Mouse (Mus musculus): Measurements from ENCODE around the gene Ccl1.

- no peak for TF ChIP-seq GATA1 (IDR thresholded peaks at IDR 0.05; ENCODE audit: borderline replicate concordance, low read length)
- no peak for TF ChIP-seq FLI1 (IDR thresholded peaks at IDR 0.05; ENCODE audit: low read length)
Observed at GRCm38 (mm10) chr11:82351039-82351438, 45.5 kb upstream of the Ccl1 start.
